Mouse (Mus musculus) right cerebral cortex, postnatal 14 days (tissue): Measurements from ENCODE around the gene Casp7.
A peak's percentile ranks its signal among the peaks of the same experiment; 100 is the strongest.
"Not testable (repeated sequence)": the region's sequence is repeated elsewhere in the genome, so short reads cannot be mapped to it uniquely, and the experiment has no call there.

Experiments used
- DNase-seq: peaks from one replicate; pipeline ENCODE4 v3.0.0; 2022

The Casp7 gene

GRCm38 (mm10) chr19:56386095-56386494 is 10.8 kb upstream of the Casp7 start:
- DNase-seq, result no peak

- no peak for DNase-seq
Observed at GRCm38 (mm10) chr19:56387726-56388302, 9.1 kb upstream of the Casp7 start.

DNA sequence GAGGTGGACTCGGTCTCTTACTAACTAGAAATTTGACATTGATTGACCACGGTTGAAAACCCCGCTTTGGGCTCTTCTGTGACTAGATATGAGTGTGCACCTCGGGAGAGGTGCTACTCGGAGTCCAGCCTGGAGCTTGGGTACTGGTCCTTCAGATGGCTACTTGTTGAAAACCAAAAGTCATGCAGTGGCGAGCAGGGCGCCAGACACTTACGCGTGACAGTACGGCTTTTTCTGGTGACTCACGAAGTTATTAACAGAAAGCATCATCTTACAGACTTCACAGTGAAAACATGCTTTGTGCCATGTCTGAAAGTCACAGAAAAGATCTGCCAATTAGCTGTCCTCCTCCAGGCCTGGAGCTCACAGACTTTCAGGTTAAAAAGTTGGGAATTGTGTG is 7.8 kb upstream of the Casp7 start:
- DNase-seq, result no peak

DNA sequence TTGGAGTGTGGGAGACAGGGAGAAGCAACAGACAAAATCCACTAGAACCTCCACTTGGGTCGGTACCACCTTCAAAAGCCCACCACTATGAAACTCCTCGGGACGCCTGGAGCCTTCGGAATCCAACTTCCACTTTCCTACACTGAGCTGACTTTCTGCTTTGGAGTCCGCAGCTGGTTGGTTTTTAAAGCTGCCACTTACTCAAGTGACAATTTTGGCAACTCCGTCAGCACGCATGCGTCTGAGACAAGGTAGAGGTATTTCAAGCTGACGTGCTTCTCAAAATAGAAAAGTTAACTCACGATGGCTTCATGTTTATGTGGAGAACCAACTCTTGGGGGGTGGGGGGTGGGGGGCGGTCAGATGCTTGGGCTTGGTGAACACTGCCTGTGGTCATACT is 7.0 kb upstream of the Casp7 start, which contains the start of gene Nrap:
Nrap (minus strand) TSS at position 159 of the 400 bp plus-strand sequence.
- DNase-seq, result no peak

- no peak for DNase-seq
Observed at GRCm38 (mm10) chr19:56391307-56392046, 5.5 kb upstream of the Casp7 start.

- no peak for DNase-seq
Observed at GRCm38 (mm10) chr19:56393311-56393866, 3.5 kb upstream of the Casp7 start.

GRCm38 (mm10) chr19:56395183-56395935 is 1.6 kb upstream of the Casp7 start:
- no peak for DNase-seq

DNA sequence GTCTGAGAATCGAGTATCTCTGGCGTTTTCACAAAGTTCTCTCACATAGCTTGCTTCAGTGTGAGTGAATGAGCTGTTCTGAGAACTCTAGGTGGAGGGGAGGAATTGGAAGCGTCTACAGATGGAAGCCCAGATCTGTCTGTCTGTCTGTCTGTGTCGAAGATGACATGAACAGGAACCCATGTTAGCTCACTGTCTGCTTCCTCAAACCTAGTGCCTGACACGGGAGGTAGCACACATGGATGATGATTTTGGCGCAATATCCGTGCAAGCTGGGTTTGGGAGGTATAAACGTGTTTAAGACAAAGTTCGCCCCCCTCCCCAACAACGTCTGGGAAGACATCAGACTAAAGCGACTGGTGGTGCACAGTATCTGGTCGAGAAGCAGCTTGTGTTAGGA is 702 bp upstream of the Casp7 start:
- DNase-seq, result no peak

DNA sequence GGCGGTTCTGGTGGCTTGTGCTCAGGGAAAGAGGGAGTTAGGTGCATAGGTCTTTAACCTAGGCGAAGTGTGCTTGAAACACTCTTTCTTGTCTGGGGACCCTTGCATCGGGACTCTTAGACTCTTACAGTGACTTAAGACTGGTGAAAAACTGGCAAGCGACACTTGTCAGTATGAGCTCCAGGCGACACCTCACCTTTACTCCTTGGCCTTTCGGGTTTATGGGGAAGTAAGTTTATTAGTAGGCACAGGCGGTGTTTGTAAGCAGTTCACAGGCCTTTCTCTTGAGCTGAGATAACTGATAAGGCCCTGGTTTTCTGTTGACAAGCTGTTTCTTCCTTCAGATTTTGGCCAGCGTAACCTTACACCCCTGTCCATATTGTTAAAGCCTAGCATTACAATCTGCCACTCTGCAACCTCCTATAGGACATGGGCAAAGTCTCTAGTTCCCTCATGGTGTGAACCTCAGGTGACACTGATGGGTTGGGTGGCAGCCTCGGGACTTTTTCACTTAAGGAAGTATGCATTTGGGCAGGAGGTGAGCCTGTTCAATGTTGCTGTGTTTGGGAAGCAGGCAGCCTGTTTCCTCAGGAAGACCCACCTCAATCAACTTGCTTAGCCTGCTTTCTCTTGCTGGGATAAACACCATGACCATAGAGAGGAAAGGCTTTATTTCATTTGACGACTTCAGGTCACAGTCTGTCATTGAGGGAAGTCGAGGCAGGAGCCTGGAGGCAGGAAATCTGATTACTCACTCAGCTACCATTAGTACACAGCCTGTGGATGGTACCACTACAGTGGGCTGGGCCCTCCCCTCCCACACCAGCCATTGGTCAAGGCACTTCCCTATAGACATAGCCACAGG is 966 bp downstream of the Casp7 start:
- no peak for DNase-seq

- DNase-seq, result no peak
Observed at GRCm38 (mm10) chr19:56398528-56398795, 1.5 kb downstream of the Casp7 start.

- peak; percentile 34 for DNase-seq
Observed at GRCm38 (mm10) chr19:56400200-56400599, 3.3 kb downstream of the Casp7 start.

DNA sequence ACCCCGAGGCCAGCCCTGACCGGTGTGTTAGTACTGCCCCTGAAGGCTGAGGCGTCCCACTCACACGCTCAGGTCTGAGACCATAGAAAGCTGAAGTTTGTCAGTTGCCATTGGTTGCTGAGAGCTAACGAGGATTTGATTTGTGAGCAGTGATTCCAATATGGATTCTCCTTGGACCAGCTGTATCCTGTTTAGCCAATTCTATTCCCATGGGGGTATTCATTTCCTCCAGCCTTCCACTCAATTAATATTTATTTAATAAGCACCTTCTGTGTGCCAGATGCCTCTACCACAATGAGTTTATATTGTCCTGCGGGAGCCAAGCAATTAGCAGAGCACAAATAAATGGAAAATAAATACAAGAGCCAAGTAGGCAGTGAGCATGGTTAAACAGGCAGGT is 4.9 kb downstream of the Casp7 start:
- no peak for DNase-seq

- DNase-seq, result no peak
Observed at GRCm38 (mm10) chr19:56405824-56406223, 8.9 kb downstream of the Casp7 start.

- DNase-seq, result no peak
Observed at GRCm38 (mm10) chr19:56406581-56406980, 9.7 kb downstream of the Casp7 start.

GRCm38 (mm10) chr19:56409884-56410283 is 13.0 kb downstream of the Casp7 start:
- not testable (repeated sequence) for DNase-seq

DNA sequence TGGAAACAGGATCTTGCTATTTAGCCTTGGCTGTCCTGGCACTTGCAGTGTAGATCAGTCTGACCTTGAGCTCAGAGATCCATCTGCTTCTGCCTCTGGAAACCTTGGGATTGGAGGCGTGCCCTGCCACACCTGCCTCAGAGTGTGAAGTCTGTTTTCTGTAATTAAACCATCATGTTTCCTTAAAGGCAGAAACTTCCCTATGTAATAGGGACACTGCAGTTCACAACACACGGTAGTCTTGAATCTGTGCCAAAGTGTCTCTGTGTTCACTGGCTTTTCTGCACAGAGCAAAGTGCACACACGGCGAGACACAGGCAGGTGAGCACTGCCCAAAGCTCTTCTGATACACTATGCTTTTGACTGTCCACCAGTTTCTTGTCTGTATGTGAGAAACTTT is 21.5 kb downstream of the Casp7 start:
- no peak for DNase-seq

DNA sequence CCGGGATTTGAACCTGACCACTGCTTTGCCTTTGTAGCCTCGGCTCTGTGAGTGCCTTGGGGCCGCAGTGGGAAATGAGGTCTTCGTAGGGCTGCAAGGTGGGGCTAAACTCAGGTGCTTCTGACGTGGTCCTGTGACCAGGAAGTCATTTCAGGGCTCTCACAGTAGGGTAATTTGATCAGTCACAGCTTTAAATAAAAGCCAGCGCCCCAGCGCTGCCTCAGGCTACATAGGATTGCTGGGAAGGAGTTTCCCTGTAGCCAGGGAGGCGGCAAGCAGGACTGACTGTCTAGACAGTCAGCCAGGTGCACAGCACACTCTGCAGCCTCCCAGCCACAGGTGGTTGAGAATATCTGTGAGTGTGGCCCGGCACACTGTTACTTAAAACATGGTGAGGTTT is 22.5 kb downstream of the Casp7 start:
- no peak for DNase-seq

DNA sequence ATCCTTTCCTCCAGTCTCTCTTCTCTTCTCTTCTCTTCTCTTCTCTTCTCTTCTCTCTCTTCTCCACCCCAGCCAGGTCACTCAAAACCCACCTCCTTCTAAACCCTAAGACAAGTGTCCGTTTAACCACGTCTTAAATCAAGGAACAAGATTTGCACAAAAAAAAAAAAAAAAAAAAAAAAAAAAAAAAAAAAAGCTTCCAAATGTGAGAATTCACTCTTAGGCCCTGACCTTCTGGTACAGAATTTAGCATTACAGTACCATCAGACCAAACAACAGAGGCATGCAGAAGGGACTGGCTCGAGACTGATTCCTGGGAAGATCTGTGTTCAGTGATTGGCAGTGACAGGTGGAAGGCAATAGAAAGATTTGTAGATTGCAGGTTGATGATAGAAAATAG is 23.4 kb downstream of the Casp7 start:
- DNase-seq, result no peak

DNA sequence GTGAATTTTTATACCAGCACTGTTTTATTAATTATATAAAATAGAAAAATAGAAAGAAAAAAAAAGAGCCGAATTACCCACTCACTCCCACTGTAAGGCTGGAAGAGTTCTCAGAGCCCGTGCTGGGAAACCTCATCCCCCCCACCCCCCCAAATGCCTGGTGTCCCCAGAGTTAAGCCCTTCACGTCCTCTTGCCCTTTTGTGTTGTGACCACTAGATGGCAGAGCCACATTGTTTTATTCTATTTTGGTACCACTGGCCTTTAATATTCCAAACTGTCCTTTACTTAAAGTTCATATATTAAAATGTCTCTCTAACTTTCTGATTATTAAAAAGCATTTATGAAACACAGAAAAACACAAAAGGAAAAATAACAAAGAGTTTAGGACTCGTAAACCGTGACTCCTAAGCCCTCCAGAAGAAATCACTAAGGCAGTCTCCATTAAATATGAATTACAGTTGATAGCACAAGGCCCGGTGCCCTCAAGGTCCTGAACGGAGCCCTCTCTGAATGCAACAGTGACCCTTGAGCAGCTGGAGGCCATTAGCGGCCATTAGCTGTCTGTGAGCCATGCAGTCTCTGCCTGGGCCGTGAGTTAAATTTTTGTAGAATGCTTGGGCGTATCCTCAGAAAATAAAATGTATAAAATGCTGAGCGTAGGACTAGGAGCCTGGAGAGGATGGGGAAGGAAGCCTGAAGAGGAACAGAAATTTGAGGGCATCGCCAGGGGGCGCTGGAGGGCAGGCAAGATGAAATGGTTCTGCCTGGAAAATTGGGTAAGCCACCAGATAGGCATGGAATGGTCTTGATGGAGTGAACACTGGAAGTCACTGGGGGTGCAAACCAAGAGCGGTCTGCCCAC is 25.8 kb downstream of the Casp7 start:
- peak; percentile 96 for DNase-seq

DNA sequence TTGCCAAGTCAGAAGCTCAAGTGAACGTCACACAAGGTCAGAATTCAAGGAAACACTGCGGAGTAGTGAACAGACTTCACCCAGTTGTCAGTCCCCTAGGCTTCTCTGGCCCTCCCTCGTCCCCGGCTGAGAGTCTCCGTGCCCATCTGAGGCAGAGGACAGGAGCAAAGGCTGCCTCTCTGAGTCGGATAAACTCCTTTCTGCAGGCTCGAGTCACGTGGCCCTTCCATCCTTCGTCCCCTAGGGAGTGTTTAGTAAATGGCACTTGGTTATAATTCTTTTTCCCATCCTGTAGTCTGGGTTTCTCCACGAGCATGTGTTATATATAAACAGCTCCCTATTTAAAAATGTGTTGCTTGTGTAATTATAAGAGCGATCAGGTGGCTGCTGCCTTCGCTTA is 26.4 kb downstream of the Casp7 start:
- DNase-seq, result peak; percentile 42

- no peak for DNase-seq
Observed at GRCm38 (mm10) chr19:56424606-56425395, 27.9 kb downstream of the Casp7 start.
